Mouse (Mus musculus) ES-Bruce4 (cell line): ENCODE data around the gene Abcg8. TPM values are rescaled to one million over a fixed set of nuclear protein-coding genes. Genes with fewer than 3 reads are reported as not detected.

Experiments used
- H3K27ac ChIP-seq: 2 replicates; pipeline ENCODE4 v1.5.1; 2012; ENCODE audit warnings: low read length, inconsistent platforms; ENCODE audit not compliant: insufficient read depth
- H3K27me3 ChIP-seq: 2 replicates; pipeline ENCODE4 v1.6.1; 2012; ENCODE audit warnings: mild to moderate bottlenecking, low read length, inconsistent platforms; ENCODE audit not compliant: control insufficient read depth, poor library complexity, insufficient read depth, severe bottlenecking
- H3K36me3 ChIP-seq: 2 replicates; pipeline ENCODE4 v1.6.1; 2012; ENCODE audit warnings: inconsistent platforms, mild to moderate bottlenecking, low read length, moderate library complexity; ENCODE audit not compliant: control insufficient read depth, poor library complexity, insufficient read depth, severe bottlenecking
- H3K4me1 ChIP-seq: one replicate; pipeline ENCODE4 v1.8.1; 2011; ENCODE audit warnings: low read length; ENCODE audit not compliant: control insufficient read depth, insufficient read depth
- H3K4me3 ChIP-seq: 2 replicates; pipeline ENCODE4 v1.5.1; 2011; ENCODE audit warnings: low read depth, mild to moderate bottlenecking, low read length
- H3K9ac ChIP-seq: 2 replicates; pipeline ENCODE4 v1.6.1; 2012; ENCODE audit warnings: low read depth, mild to moderate bottlenecking, inconsistent platforms; ENCODE audit not compliant: poor library complexity, severe bottlenecking
- H3K9me3 ChIP-seq: replicated peaks from 2 replicates; pipeline ENCODE4 v1.6.1; 2012; ENCODE audit warnings: mild to moderate bottlenecking, low read length, inconsistent platforms; ENCODE audit not compliant: control insufficient read depth, poor library complexity, insufficient read depth, severe bottlenecking
- CTCF ChIP-seq: IDR thresholded peaks from one replicate; pipeline ENCODE4 v1.8.1; 2011; ENCODE audit warnings: low read depth, low read length
- EP300 ChIP-seq: IDR thresholded peaks from 2 replicates; pipeline ENCODE4 v1.6.1; 2011; ENCODE audit warnings: low read depth, low read length; ENCODE audit not compliant: insufficient read depth
- POLR2A ChIP-seq: IDR thresholded peaks from one replicate; pipeline ENCODE4 v1.8.1; 2011; ENCODE audit warnings: low read length; ENCODE audit not compliant: insufficient read depth
- polyA plus RNA-seq: library from polyadenylated mRNA; stranded (reverse); fragments of >200 nt; gene quantifications from 2 replicates; pipeline ENCODE4 v1.2.4, GENCODE M21; 2011; ENCODE audit warnings: low read depth; ENCODE audit not compliant: missing spikeins, insufficient read depth, insufficient read length

The Abcg8 gene
- polyA plus RNA-seq, 1 experiment: not detected

DNA sequence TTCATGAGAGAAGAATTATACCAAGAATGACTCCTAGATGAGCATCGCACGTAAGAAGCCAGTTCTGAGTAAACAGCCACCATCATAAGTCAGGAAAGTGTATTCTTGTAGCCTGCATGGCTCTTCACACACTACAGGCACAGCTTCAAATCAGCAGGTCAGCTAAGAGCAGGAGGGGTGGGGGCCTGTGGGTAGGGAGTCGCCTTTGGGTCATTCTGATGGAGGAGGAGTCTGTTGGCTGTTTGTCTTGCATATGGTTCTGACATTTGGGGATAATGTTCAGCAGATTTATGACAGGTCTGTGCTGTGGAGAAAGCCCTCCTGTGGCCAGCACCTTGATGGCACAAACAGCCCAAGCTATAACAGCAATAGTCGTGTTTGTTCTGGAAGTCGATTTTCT, 19.9 kb upstream of the Abcg8 start:
- TF ChIP-seq EP300: no peak
- TF ChIP-seq POLR2A: no peak
- no peak for TF ChIP-seq CTCF
- H3K27me3 ChIP-seq: no peaks in the 10 kb centered on the region
- no peaks in the 10 kb centered on the region for H3K9me3 ChIP-seq
- H3K9ac ChIP-seq: no peak overlapping the region
- no peaks in the 10 kb centered on the region for H3K4me1 ChIP-seq
- no peaks in the 10 kb centered on the region for H3K36me3 ChIP-seq
- H3K4me3 ChIP-seq: no peak overlapping the region
- no peak overlapping the region for H3K27ac ChIP-seq

DNA sequence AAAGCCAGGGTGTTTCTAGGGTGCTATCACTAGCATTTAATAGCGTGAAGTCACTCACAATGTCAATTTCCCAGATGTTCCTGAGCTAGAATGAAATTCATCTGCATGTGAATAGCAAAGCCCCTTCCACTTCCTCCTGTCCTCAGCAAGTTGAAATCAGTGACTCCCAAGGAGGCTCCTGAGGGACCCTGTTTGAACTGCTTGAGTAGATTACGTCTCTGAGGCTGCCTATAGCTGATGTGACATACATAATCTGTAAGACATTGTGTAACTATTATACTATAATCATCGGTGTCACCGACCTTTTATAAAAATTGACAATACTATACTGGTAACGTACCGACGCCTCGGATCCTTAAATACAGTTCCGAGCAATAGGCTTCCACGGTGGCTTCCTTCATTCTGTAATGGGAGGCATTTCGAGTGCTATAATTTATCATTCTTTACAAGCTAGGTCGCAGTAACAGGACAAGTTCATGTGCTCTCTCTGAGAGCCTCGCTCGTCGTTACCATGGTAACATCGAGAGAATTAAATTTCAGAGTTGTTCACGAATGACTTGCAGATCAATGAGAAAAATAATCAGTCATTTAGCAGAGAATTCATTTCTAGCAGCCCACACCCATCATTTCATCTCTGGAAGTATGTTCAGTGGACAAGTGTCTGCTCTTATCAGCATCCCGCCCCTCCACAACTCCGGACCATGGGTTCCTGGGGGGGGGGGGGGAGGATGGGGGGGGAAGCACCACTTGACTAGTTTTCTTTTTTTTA, 19.3 kb upstream of the Abcg8 start:
- Histone ChIP-seq H3K4me1 (no peaks in the 10 kb centered on the region), H3K27ac (no peak overlapping the region)

DNA sequence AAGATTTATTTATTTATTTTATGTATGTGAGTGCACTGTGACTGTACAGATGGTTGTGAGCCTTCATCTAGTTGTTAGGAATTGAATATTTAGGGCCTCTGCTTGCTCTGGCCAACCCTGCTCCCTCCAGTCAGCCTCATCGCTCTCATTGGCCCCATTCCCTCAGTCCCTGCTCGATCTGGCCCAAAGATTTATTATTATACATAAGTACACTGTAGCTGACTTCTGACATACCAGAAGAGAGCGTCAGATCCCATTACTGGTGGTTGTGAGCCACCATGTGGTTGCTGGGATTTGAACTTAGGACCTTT, 18.7 kb upstream of the Abcg8 start:
- Histone ChIP-seq H3K36me3 (no peaks in the 10 kb centered on the region), H3K27me3 (no peaks in the 10 kb centered on the region), H3K4me1 (no peaks in the 10 kb centered on the region), H3K9me3 (no peaks in the 10 kb centered on the region), H3K4me3 (no peak overlapping the region), H3K27ac (no peak overlapping the region), H3K9ac (no peak overlapping the region)
- no peak for TF ChIP-seq EP300
- TF ChIP-seq POLR2A: no peak
- TF ChIP-seq CTCF: no peak

More for the DNA sequence above, 19.3 kb upstream of the Abcg8 start:
- TF ChIP-seq EP300 (no peak), CTCF (no peak)
- Histone ChIP-seq H3K27me3 (no peaks in the 10 kb centered on the region), H3K9ac (no peak overlapping the region), H3K4me3 (no peak overlapping the region), H3K9me3 (no peaks in the 10 kb centered on the region), H3K36me3 (no peaks in the 10 kb centered on the region)

DNA sequence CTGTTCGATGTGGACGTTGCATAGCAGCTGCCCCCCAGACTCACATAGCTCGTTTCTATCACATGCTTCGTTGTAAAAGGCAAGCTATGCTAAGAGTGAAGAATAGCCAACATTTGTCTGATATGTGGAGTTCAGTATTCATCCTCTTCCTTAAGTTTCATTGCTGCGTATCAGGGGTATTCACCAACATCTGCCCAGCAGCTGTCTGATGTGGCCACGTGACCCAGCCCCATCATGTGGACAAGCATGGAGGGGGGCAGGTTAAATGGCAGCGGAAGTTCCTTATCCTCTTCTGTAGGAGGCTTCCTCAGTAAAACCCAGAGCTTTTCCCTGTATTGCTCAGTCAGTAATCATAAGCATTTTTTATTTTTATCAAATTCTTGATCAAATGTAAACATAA, 18.3 kb upstream of the Abcg8 start:
- no peaks in the 10 kb centered on the region for H3K27me3 ChIP-seq
- no peak overlapping the region for H3K4me3 ChIP-seq
- H3K4me1 ChIP-seq: no peaks in the 10 kb centered on the region
- no peak overlapping the region for H3K9ac ChIP-seq
- H3K9me3 ChIP-seq: no peaks in the 10 kb centered on the region
- H3K27ac ChIP-seq: no peak overlapping the region
- H3K36me3 ChIP-seq: no peaks in the 10 kb centered on the region
- TF ChIP-seq POLR2A (no peak), CTCF (no peak), EP300 (no peak)

DNA sequence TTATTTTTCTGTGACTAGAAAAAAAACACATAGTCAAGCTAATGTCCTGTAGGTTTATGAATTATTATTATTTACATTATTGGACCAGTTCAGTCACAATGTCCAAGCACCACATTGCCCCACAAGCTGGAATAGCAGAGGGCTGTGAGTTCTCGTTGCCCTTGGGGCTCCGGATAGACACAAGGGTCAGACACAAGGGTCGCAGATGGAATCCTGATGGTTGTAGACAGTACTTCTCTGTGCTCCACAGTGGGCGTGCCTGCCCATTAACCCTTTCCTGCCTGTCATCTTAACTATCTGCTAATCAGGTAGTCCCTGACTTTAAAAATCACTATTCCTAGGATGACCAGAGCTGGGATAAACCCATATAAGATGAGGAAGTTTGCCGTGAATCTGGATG, 17.9 kb upstream of the Abcg8 start:
- Histone ChIP-seq H3K9ac (no peak overlapping the region), H3K27ac (no peak overlapping the region), H3K27me3 (no peaks in the 10 kb centered on the region), H3K4me3 (no peak overlapping the region), H3K9me3 (no peaks in the 10 kb centered on the region), H3K4me1 (no peaks in the 10 kb centered on the region), H3K36me3 (no peaks in the 10 kb centered on the region)
- TF ChIP-seq POLR2A: no peak
- no peak for TF ChIP-seq EP300
- TF ChIP-seq CTCF: no peak

DNA sequence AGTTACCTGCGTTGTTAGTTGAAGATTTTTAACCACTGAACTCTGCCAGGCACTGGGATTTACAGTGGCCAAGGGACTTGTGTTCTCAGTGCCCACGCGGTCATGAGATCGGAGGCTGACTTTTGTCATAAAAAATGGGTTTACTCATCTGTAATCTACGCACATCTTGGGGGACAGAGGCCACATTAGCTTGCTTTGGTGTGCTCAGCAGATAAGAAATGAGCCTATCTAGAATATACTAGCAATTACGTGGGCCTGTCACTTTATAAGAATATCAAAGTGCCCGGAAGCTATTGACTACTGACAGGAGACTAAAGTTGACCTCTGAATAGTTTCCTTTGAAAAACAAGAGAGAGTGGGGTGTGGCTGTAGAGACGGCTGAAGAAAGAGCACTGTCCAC, 17.2 kb upstream of the Abcg8 start:
- no peaks in the 10 kb centered on the region for H3K4me1 ChIP-seq
- no peak overlapping the region for H3K27ac ChIP-seq
- no peaks in the 10 kb centered on the region for H3K36me3 ChIP-seq
- H3K9me3 ChIP-seq: no peaks in the 10 kb centered on the region
- H3K27me3 ChIP-seq: no peaks in the 10 kb centered on the region
- no peak overlapping the region for H3K9ac ChIP-seq
- H3K4me3 ChIP-seq: no peak overlapping the region
- TF ChIP-seq EP300 (no peak), CTCF (no peak), POLR2A (no peak)
